Mouse (Mus musculus) heart, embryonic 15.5 days (tissue): ENCODE measurements at regions not wholly inside any gene's neighbourhood (a gene's known extent, or its start where the extent isn't known, plus 50 kb on each side); places are given as distances from the start of the nearest gene placed in this dataset.

Experiments used
- ATAC-seq: fragments of 200-750 bp; cut with Nextera tagmentation; replicated peaks from 2 replicates; pipeline ENCODE4 v1.8.0; 2017; ENCODE audit warnings: low read depth, moderate TSS enrichment; ENCODE audit not compliant: insufficient number of reproducible peaks, insufficient read depth, low FRiP score
- H3K27ac ChIP-seq: fragments of 300-500 bp; sonication (generic); 2 replicates; pipeline ENCODE4 v1.5.1; 2015; ENCODE audit warnings: mild to moderate bottlenecking, inconsistent platforms
- H3K27me3 ChIP-seq: fragments of 300-500 bp; sonication (generic); 2 replicates; pipeline ENCODE4 v1.6.1; 2015; ENCODE audit warnings: inconsistent platforms
- H3K36me3 ChIP-seq: fragments of 300-500 bp; sonication (generic); 2 replicates; pipeline ENCODE4 v1.6.1; 2015; ENCODE audit warnings: mild to moderate bottlenecking, inconsistent platforms
- H3K4me1 ChIP-seq: fragments of 300-500 bp; sonication (generic); replicated peaks from 2 replicates; pipeline ENCODE4 v1.6.1; 2015; ENCODE audit warnings: inconsistent platforms
- H3K4me2 ChIP-seq: fragments of 300-500 bp; sonication (generic); 2 replicates; pipeline ENCODE4 v1.6.1; 2015; ENCODE audit warnings: inconsistent platforms, mild to moderate bottlenecking, moderate library complexity
- H3K4me3 ChIP-seq: fragments of 300-500 bp; sonication (generic); 2 replicates; pipeline ENCODE4 v1.5.1; 2015; ENCODE audit warnings: mild to moderate bottlenecking, inconsistent platforms
- H3K9ac ChIP-seq: fragments of 300-500 bp; sonication (generic); 2 replicates; pipeline ENCODE4 v1.6.1; 2015; ENCODE audit warnings: mild to moderate bottlenecking, inconsistent platforms
- H3K9me3 ChIP-seq: fragments of 300-500 bp; sonication (generic); replicated peaks from 2 replicates; pipeline ENCODE4 v1.6.1; 2016; ENCODE audit warnings: inconsistent platforms
- WGBS: fragments of 180-500 bp; shearing (Covaris S2); methylation state at CpG from one replicate; pipeline ENCODE4 v1.1.7; 2015; ENCODE audit warnings: mixed read lengths; 5-methylcytosine and 5-hydroxymethylcytosine counted together

- Histone ChIP-seq H3K4me1 (no peaks in the 10 kb centered on the region), H3K36me3 (no peaks in the 10 kb centered on the region), H3K27ac (no peak overlapping the region), H3K27me3 (no peaks in the 10 kb centered on the region), H3K4me2 (no peak overlapping the region), H3K4me3 (no peak overlapping the region), H3K9me3 (no peaks in the 10 kb centered on the region), H3K9ac (no peak overlapping the region)
- 62% methylated on average over 2 of the region's 2 CpGs for WGBS
- no peak for ATAC-seq
These were observed 163.4 kb downstream of the Rpl10-ps3 start for GRCm38 (mm10) chr9:50181360-50181759.

DNA sequence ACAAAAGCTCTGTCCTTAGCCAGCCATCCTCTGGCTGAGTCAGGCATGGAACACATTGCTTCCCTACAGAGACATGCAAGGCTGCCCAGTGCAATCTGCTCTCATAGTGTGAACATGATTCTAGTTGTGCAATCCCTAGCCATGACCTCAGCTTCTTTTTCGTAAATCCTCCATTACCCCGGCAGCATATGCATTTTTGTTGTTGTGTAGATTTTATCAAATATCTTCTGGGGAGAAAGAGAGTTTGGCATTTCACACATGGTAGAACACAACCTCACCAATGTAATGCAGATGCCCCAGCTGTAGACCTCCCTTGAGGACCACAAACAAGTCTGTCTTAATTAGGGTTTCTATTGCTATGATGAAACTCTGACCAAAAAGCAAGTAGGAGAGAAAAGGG is 168.6 kb downstream of the Rpl10-ps3 start:
- H3K27ac ChIP-seq: no peak overlapping the region
- H3K4me1 ChIP-seq: 0 out of 2 replicates have a peak, but pooled peaks cover 2% of the 10 kb centered on the region
- H3K4me3 ChIP-seq: no peak overlapping the region
- ATAC-seq: no peak
- no peaks in the 10 kb centered on the region for H3K36me3 ChIP-seq
- no peak overlapping the region for H3K4me2 ChIP-seq
- no peaks in the 10 kb centered on the region for H3K27me3 ChIP-seq
- no peak overlapping the region for H3K9ac ChIP-seq
- WGBS: 86% methylated on average over 2 of the region's 2 CpGs
- H3K9me3 ChIP-seq: no peaks in the 10 kb centered on the region

- H3K27me3 ChIP-seq: no peaks in the 10 kb centered on the region
- H3K9me3 ChIP-seq: no peaks in the 10 kb centered on the region
- WGBS: 32% methylated on average over 7 of the region's 7 CpGs
- H3K4me3 ChIP-seq: no peak overlapping the region
- 0 out of 2 replicates have a peak, but pooled peaks have one; percentile 39 for ATAC-seq
- 0 out of 2 replicates have a peak, but pooled peaks cover 2% of the 10 kb centered on the region for H3K4me1 ChIP-seq
- no peaks in the 10 kb centered on the region for H3K36me3 ChIP-seq
- H3K9ac ChIP-seq: no peak overlapping the region
- peak overlapping the region; percentile 47 for H3K4me2 ChIP-seq
- no peak overlapping the region for H3K27ac ChIP-seq
These were observed 172.8 kb downstream of the Rpl10-ps3 start for GRCm38 (mm10) chr9:50171826-50172464.

- no peaks in the 10 kb centered on the region for H3K27me3 ChIP-seq
- H3K4me3 ChIP-seq: no peak overlapping the region
- H3K4me1 ChIP-seq: 0 out of 2 replicates have a peak, but pooled peaks cover 2% of the 10 kb centered on the region
- no peak overlapping the region for H3K27ac ChIP-seq
- 70% methylated on average over 2 of the region's 2 CpGs for WGBS
- H3K9ac ChIP-seq: no peak overlapping the region
- H3K4me2 ChIP-seq: no peak overlapping the region
- ATAC-seq: no peak
- H3K36me3 ChIP-seq: no peaks in the 10 kb centered on the region
- no peaks in the 10 kb centered on the region for H3K9me3 ChIP-seq
These were observed 173.6 kb downstream of the Rpl10-ps3 start for GRCm38 (mm10) chr9:50171164-50171563.

- no peaks in the 10 kb centered on the region for H3K9me3 ChIP-seq
- no peaks in the 10 kb centered on the region for H3K27me3 ChIP-seq
- no peak overlapping the region for H3K9ac ChIP-seq
- WGBS: 88% methylated on average over 5 of the region's 5 CpGs
- H3K36me3 ChIP-seq: no peaks in the 10 kb centered on the region
- H3K4me2 ChIP-seq: no peak overlapping the region
- no peak for ATAC-seq
- 0 out of 2 replicates have a peak, but pooled peaks cover 2% of the 10 kb centered on the region for H3K4me1 ChIP-seq
- H3K27ac ChIP-seq: no peak overlapping the region
- no peak overlapping the region for H3K4me3 ChIP-seq
These were observed 174.1 kb downstream of the Rpl10-ps3 start for GRCm38 (mm10) chr9:50170637-50171036.

DNA sequence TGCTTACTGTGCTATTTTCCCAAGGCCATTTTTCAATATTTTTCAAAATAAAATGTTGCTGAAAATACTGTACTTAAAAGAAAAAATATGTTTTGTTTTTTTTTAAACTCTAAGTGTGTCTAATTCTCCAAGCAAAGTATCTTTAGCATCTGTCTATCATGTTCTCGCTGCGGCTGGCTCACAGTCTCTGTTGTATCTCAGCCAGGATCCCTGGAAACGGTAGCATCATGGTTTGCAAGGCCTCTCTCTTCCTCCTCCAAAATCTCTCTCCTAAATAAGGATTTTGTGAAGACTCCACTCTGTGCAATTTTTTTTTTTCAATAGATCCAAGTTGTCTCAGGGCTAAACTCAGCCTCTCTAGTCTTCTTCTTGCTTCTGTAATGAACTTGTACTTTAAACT is 190.2 kb downstream of the Rpl10-ps3 start:
- H3K4me3 ChIP-seq: no peak overlapping the region
- H3K27me3 ChIP-seq: no peaks in the 10 kb centered on the region
- no peaks in the 10 kb centered on the region for H3K9me3 ChIP-seq
- ATAC-seq: no peak
- no peak overlapping the region for H3K4me2 ChIP-seq
- 81% methylated on average over 3 of the region's 3 CpGs for WGBS
- no peaks in the 10 kb centered on the region for H3K36me3 ChIP-seq
- H3K9ac ChIP-seq: no peak overlapping the region
- H3K27ac ChIP-seq: no peak overlapping the region
- H3K4me1 ChIP-seq: peaks cover 4% of the 10 kb centered on the region; the same call in 1 of the 2 replicates

DNA sequence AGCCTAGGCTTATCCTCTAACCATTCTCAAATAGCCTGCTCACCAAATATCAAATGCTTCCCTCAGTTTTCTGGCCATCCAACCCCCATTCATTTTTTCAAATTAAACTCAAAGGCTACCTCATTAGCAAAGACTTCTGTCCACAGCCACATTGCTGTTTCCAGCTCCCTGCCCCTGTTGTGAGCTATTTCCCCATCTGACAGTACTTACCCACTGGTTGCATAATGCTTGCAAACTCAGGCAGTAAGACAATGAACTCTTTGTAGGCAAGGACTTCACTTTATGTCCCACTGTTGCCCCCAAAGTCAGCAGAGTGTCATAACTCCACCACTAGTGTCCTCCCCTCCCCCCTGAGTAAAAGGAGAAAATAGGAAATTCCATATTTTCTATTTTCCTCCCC is 194.7 kb downstream of the Rpl10-ps3 start:
- Histone ChIP-seq H3K9ac (no peak overlapping the region), H3K9me3 (no peaks in the 10 kb centered on the region), H3K36me3 (no peaks in the 10 kb centered on the region), H3K4me3 (no peak overlapping the region), H3K4me1 (peaks cover 4% of the 10 kb centered on the region; the same call in 1 of the 2 replicates), H3K27ac (no peak overlapping the region), H3K4me2 (no peak overlapping the region), H3K27me3 (no peaks in the 10 kb centered on the region)
- ATAC-seq: no peak

DNA sequence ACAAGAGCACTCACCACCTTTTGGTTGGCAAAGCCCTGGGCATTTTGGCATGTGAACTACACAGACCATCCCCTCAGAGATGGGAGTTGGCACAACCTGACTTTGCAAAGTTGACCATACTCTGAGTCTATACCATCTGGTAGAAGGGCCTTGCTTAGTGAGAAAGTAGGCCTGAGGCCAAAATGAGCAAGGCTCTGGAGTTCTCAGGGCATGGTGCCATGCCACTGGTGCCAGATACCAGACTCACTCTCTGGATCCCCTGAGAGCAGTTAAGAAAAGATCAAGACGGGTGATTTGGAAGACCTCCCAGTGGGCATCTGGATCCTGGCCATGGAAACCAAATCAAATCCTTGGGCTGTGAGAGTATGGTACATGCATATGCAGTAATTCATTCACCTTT is 202.0 kb downstream of the Rpl10-ps3 start:
- H3K4me1 ChIP-seq: peaks cover 4% of the 10 kb centered on the region; the same call in 1 of the 2 replicates
- H3K27me3 ChIP-seq: no peaks in the 10 kb centered on the region
- H3K9ac ChIP-seq: no peak overlapping the region
- H3K27ac ChIP-seq: no peak overlapping the region
- no peak for ATAC-seq
- 76% methylated on average over 1 of the region's 1 CpGs for WGBS
- H3K4me2 ChIP-seq: no peak overlapping the region
- H3K4me3 ChIP-seq: no peak overlapping the region
- H3K36me3 ChIP-seq: no peaks in the 10 kb centered on the region
- H3K9me3 ChIP-seq: no peaks in the 10 kb centered on the region

- Histone ChIP-seq H3K4me2 (no peak overlapping the region), H3K9me3 (no peaks in the 10 kb centered on the region), H3K4me1 (peaks cover 4% of the 10 kb centered on the region; the same call in 1 of the 2 replicates), H3K36me3 (no peaks in the 10 kb centered on the region), H3K4me3 (no peak overlapping the region), H3K9ac (no peak overlapping the region), H3K27me3 (no peaks in the 10 kb centered on the region), H3K27ac (no peak overlapping the region)
- WGBS: 82% methylated on average over 8 of the region's 8 CpGs
- no peak for ATAC-seq
These were observed 202.7 kb downstream of the Rpl10-ps3 start for GRCm38 (mm10) chr9:50142091-50142490.

- no peak overlapping the region for H3K4me2 ChIP-seq
- H3K9ac ChIP-seq: no peak overlapping the region
- H3K36me3 ChIP-seq: no peaks in the 10 kb centered on the region
- H3K27ac ChIP-seq: no peak overlapping the region
- 39% methylated on average over 6 of the region's 6 CpGs for WGBS
- peaks cover 4% of the 10 kb centered on the region; the same call in 1 of the 2 replicates for H3K4me1 ChIP-seq
- H3K27me3 ChIP-seq: no peaks in the 10 kb centered on the region
- H3K9me3 ChIP-seq: no peaks in the 10 kb centered on the region
- no peak overlapping the region for H3K4me3 ChIP-seq
- no peak for ATAC-seq
These were observed 203.6 kb downstream of the Rpl10-ps3 start for GRCm38 (mm10) chr9:50141176-50141575.

DNA sequence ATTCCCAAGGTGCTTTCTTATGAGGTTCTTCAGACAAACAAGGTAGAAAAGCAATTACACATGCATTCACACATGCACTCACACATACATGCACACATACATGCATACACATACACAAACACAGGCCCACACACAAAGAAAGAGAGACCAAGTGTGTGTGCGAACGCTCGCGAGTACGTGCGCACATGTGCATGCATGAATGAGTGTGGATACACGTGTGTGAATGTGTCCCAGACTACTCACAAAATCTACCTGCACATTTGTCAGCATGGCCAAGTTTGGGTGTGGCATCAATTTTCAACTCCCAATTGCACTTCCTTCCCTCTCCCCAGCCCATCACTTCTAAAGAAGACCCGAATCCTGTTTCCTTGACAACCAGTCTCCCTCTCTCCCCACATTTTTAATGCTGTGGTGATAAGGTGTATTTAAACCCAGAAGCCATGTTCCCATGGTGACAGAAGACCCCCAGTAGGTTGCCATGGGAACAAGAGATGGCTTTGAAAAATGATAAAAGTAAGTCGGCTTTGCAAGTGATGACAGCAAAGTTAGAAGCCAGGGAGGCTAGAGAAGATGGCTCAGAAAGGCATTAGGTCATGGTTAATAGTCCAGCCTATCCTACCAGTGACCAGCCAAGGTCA is 206.3 kb downstream of the Rpl10-ps3 start:
- Histone ChIP-seq H3K4me1 (peaks cover 4% of the 10 kb centered on the region; the same call in 1 of the 2 replicates), H3K27ac (no peak overlapping the region), H3K4me3 (no peak overlapping the region), H3K9me3 (no peaks in the 10 kb centered on the region), H3K27me3 (no peaks in the 10 kb centered on the region), H3K36me3 (no peaks in the 10 kb centered on the region), H3K4me2 (no peak overlapping the region), H3K9ac (no peak overlapping the region)
- 87% methylated on average over 9 of the region's 9 CpGs for WGBS
- ATAC-seq: no peak

DNA sequence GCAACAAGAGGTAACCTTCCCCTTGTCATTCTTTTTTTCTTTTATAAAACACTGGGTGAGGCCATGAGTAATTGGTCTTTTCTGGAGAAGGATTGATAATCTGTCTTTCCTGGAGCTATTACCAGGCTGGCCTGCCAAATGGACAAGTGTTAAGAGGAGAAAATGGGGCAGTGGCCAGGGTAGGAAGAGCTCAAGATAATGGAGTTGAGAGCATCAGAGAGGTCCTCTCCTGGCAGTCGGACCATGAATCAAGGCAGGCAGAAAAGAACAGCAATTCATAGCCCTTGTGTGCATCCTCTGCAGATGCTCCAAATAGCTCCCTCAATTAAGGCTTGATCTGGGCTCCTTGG is 208.2 kb downstream of the Rpl10-ps3 start:
- no peak overlapping the region for H3K9ac ChIP-seq
- WGBS: 45% methylated on average over 1 of the region's 1 CpGs

More for the DNA sequence above, 208.2 kb downstream of the Rpl10-ps3 start:
- no peak for ATAC-seq
- Histone ChIP-seq H3K27ac (no peak overlapping the region), H3K4me1 (peaks cover 4% of the 10 kb centered on the region; the same call in 1 of the 2 replicates), H3K27me3 (no peaks in the 10 kb centered on the region), H3K4me2 (no peak overlapping the region), H3K4me3 (no peak overlapping the region), H3K9me3 (no peaks in the 10 kb centered on the region), H3K36me3 (no peaks in the 10 kb centered on the region)
